Mouse (Mus musculus) liver, embryonic 14.5 days (tissue): ENCODE results near the gene Tex26. TPM values are rescaled to one million over a fixed set of nuclear protein-coding genes. Genes with fewer than 3 reads are reported as not detected.

Source experiments
- ATAC-seq: fragments of 200-750 bp; cut with Nextera tagmentation; 2 replicates; pipeline ENCODE4 v1.8.0; 2017; ENCODE audit warnings: moderate number of reproducible peaks, mild to moderate bottlenecking, moderate library complexity; ENCODE audit not compliant: insufficient read depth
- DNase-seq, 3 experiments: peaks; one replicate each; pipeline ENCODE4 v3.0.0-alpha.2; 2012 to 2013; ENCODE audit warnings: low read depth in 3 of 3, low spot score in 3 of 3
- H3K27ac ChIP-seq: fragments of 300-500 bp; sonication (generic); 2 replicates; pipeline ENCODE4 v1.5.1; 2014; ENCODE audit warnings: moderate library complexity, mild to moderate bottlenecking, control low read depth, inconsistent platforms
- H3K27me3 ChIP-seq: fragments of 300-500 bp; sonication (generic); 2 replicates; pipeline ENCODE4 v1.6.1; 2014; ENCODE audit warnings: mild to moderate bottlenecking, low read length, moderate library complexity; ENCODE audit not compliant: control insufficient read depth, insufficient read depth
- H3K36me3 ChIP-seq: fragments of 300-500 bp; sonication (generic); replicated peaks from 2 replicates; pipeline ENCODE4 v1.6.1; 2014; ENCODE audit warnings: low read depth; ENCODE audit not compliant: control insufficient read depth, insufficient read depth
- H3K4me1 ChIP-seq, 2 experiments: fragments of 200-500 bp in 1 of 2; fragments of 300-500 bp in 1 of 2; sonication (generic) in 1 of 2; replicated peaks; 2 replicates each; pipeline ENCODE4 v1.6.1; 2012 to 2014; ENCODE audit warnings: antibody characterized with exemption in 1 of 2, inconsistent platforms in 1 of 2, low read length in 1 of 2; ENCODE audit not compliant: control insufficient read depth in 2 of 2, insufficient read depth in 2 of 2
- H3K4me2 ChIP-seq: fragments of 300-500 bp; sonication (generic); 2 replicates; pipeline ENCODE4 v1.6.1; 2014; ENCODE audit warnings: low read depth, mild to moderate bottlenecking, control low read depth, moderate library complexity
- H3K4me3 ChIP-seq, 2 experiments: fragments of 200-500 bp in 1 of 2; fragments of 300-500 bp in 1 of 2; sonication (generic) in 1 of 2; 2 replicates each; pipeline ENCODE4 v1.5.1; 2012 to 2014; ENCODE audit warnings: low read depth in 2 of 2, low read length in 2 of 2, mild to moderate bottlenecking in 2 of 2, control low read depth in 1 of 2, inconsistent platforms in 1 of 2, moderate library complexity in 1 of 2; ENCODE audit not compliant: insufficient read depth in 1 of 2
- H3K9ac ChIP-seq: fragments of 300-500 bp; sonication (generic); replicated peaks from 2 replicates; pipeline ENCODE4 v1.6.1; 2014; ENCODE audit warnings: mild to moderate bottlenecking, control low read depth, moderate library complexity
- H3K9me3 ChIP-seq: fragments of 300-500 bp; sonication (generic); 2 replicates; pipeline ENCODE4 v1.6.1; 2016; ENCODE audit warnings: low read length, mixed read lengths; ENCODE audit not compliant: control insufficient read depth
- CTCF ChIP-seq: IDR thresholded peaks from 2 replicates; pipeline ENCODE4 v1.5.1; 2016; ENCODE audit warnings: antibody characterized with exemption, low read depth, control low read depth
- EP300 ChIP-seq: IDR thresholded peaks from 2 replicates; pipeline ENCODE4 v1.6.1; 2016; ENCODE audit warnings: antibody characterized with exemption, low read depth
- WGBS: fragments of 180-500 bp; shearing (Covaris S2); extraction: QIAGEN DNeasy Blood & Tissue Kit; methylation state at CpG from one replicate; pipeline ENCODE4 v1.1.7; 2014; ENCODE audit not compliant: insufficient replicate concordance; 5-methylcytosine and 5-hydroxymethylcytosine counted together
- polyA plus RNA-seq, 2 experiments: library from polyadenylated mRNA; depleted of rRNA in 1 of 2; stranded (reverse) in 1 of 2; unstranded in 1 of 2; fragments of >200 nt; fragmentation: Nextera tagmentation in 1 of 2; extraction: Ambion mirVana in 1 of 2; gene quantifications; 2 replicates each; pipeline versions ENCODE4 v1.2.1 to v1.2.3; 2012 to 2014

Tex26 gene
- polyA plus RNA-seq, 2 experiments = 0.30 TPM; not detected in 1

- ATAC-seq = no peak
- no peak overlapping the region for H3K9ac ChIP-seq
- TF ChIP-seq CTCF = no peak
- TF ChIP-seq EP300 = no peak
- no peak overlapping the region for H3K27ac ChIP-seq
- no peaks in the 10 kb centered on the region for H3K9me3 ChIP-seq
- H3K4me3 ChIP-seq = no peak overlapping the region
- 51% methylated on average over 9 of the region's 9 CpGs for WGBS
- no peak for DNase-seq
- H3K36me3 ChIP-seq = no peaks in the 10 kb centered on the region
- H3K4me1 ChIP-seq = no peaks in the 10 kb centered on the region
- H3K4me2 ChIP-seq = no peak overlapping the region
- no peaks in the 10 kb centered on the region for H3K27me3 ChIP-seq
Measured at GRCm38 (mm10) chr5:149513438-149514086, 74.1 kb downstream of the Tex26 start.

- no peaks in the 10 kb centered on the region for H3K4me1 ChIP-seq
- 36% methylated on average over 14 of the region's 14 CpGs for WGBS
- H3K9ac ChIP-seq = no peak overlapping the region
- H3K9me3 ChIP-seq = no peaks in the 10 kb centered on the region
- no peak for ATAC-seq
- TF ChIP-seq EP300 = no peak
- no peak for TF ChIP-seq CTCF
- no peak overlapping the region for H3K4me2 ChIP-seq
- no peaks in the 10 kb centered on the region for H3K27me3 ChIP-seq
- H3K36me3 ChIP-seq = no peaks in the 10 kb centered on the region
- no peak overlapping the region for H3K27ac ChIP-seq
- H3K4me3 ChIP-seq = no peak overlapping the region
- DNase-seq = no peak
Measured at GRCm38 (mm10) chr5:149514087-149514671, 74.7 kb downstream of the Tex26 start.

- no peaks in the 10 kb centered on the region for H3K4me1 ChIP-seq
- ATAC-seq (no peak), DNase-seq (no peak)
- no peak overlapping the region for H3K4me2 ChIP-seq
- no peaks in the 10 kb centered on the region for H3K36me3 ChIP-seq
- no peaks in the 10 kb centered on the region for H3K27me3 ChIP-seq
- WGBS = 46% methylated on average over 3 of the region's 3 CpGs
- H3K27ac ChIP-seq = no peak overlapping the region
- no peak overlapping the region for H3K9ac ChIP-seq
- H3K4me3 ChIP-seq = no peak overlapping the region
- H3K9me3 ChIP-seq = no peaks in the 10 kb centered on the region
- no peak for TF ChIP-seq CTCF
Measured at GRCm38 (mm10) chr5:149514890-149515289, 75.4 kb downstream of the Tex26 start.

- no peak for ATAC-seq
- DNase-seq = no peak
- H3K27me3 ChIP-seq = no peaks in the 10 kb centered on the region
- H3K4me3 ChIP-seq = no peak overlapping the region
- no peak overlapping the region for H3K9ac ChIP-seq
- WGBS = 65% methylated on average over 6 of the region's 6 CpGs
- no peaks in the 10 kb centered on the region for H3K36me3 ChIP-seq
- no peak overlapping the region for H3K4me2 ChIP-seq
- H3K9me3 ChIP-seq = no peaks in the 10 kb centered on the region
- H3K27ac ChIP-seq = no peak overlapping the region
- H3K4me1 ChIP-seq = no peaks in the 10 kb centered on the region
- no peak for TF ChIP-seq CTCF
- TF ChIP-seq EP300 = no peak
Measured at GRCm38 (mm10) chr5:149517116-149517515, 77.7 kb downstream of the Tex26 start.

Other genes starting within 250 kb of the Tex26 start
- gene Alox5ap, start 174.9 kb upstream of the Tex26 start, polyA plus RNA-seq (2012; rRNA removed) = 17.4 and 26.7 TPM in 2 replicates
- gene Alox5ap, start 174.9 kb upstream of the Tex26 start, polyA plus RNA-seq (2014; fragmentation: Nextera tagmentation; extraction: Ambion mirVana) = 26.2 and 29.6 TPM in 2 replicates
- gene Medag, start 27.9 kb upstream of the Tex26 start, polyA plus RNA-seq (2012; rRNA removed) = 0.13 and 0.18 TPM in 2 replicates
- 0.04 and 0.27 TPM in 2 replicates for gene Medag, start 27.9 kb upstream of the Tex26 start, polyA plus RNA-seq (2014; fragmentation: Nextera tagmentation; extraction: Ambion mirVana)
- not detected in 2 replicates for gene Wdr95, start 89.0 kb downstream of the Tex26 start, polyA plus RNA-seq (2012; rRNA removed)
- 0.13 TPM in 1 of 2 replicates, not detected in the other for gene Wdr95, start 89.0 kb downstream of the Tex26 start, polyA plus RNA-seq (2014; fragmentation: Nextera tagmentation; extraction: Ambion mirVana)
- 12.6 and 33.5 TPM in 2 replicates for gene Hsph1, start 196.7 kb downstream of the Tex26 start, polyA plus RNA-seq (2012; rRNA removed)
- 23.5 and 28.1 TPM in 2 replicates for gene Hsph1, start 196.7 kb downstream of the Tex26 start, polyA plus RNA-seq (2014; fragmentation: Nextera tagmentation; extraction: Ambion mirVana)
- gene B3glct, start 238.6 kb downstream of the Tex26 start, polyA plus RNA-seq (2012; rRNA removed) = 2.3 and 2.9 TPM in 2 replicates
- 4.1 and 5.0 TPM in 2 replicates for gene B3glct, start 238.6 kb downstream of the Tex26 start, polyA plus RNA-seq (2014; fragmentation: Nextera tagmentation; extraction: Ambion mirVana)